Mouse (Mus musculus): ENCODE data around the gene Pik3ca.
A peak's percentile ranks its signal among the peaks of the same experiment; 100 is the strongest.

The Pik3ca gene

DNA sequence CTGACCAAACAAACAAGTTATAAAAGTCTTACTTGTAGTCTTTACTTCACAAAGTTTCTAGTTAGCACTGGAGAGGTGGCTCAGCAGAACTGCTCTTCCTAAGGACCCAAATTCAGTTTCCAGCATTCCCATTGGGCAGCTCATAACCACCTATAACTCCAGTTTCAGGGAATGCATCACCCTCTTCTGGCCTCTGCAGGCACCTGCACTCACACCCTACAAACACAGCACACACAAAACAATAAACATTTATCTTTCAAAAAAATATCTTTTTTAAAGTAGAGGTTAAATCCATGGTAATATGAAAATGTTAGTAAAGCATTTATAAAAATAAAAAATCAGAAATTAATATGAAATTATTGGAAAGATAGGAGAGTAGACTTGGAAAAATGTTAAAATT is 44.2 kb downstream of the Pik3ca start:
- no peak for DNase-seq (ENCODE audit: low spot score in 2 of 2)

- DNase-seq (ENCODE audit: low spot score in 2 of 2) = no peak
These were observed 57.0 kb downstream of the Pik3ca start for GRCm38 (mm10) chr3:32454329-32455021.

- peak in 1 of 2 experiments; percentile 62 for DNase-seq (ENCODE audit: low spot score in 2 of 2)
These were observed 62.3 kb downstream of the Pik3ca start for GRCm38 (mm10) chr3:32459777-32460176.

- no peak for DNase-seq (ENCODE audit: low spot score in 2 of 2)
These were observed 69.8 kb downstream of the Pik3ca start for GRCm38 (mm10) chr3:32467321-32467720.

- no peak for DNase-seq (ENCODE audit: low spot score in 2 of 2)
These were observed 70.9 kb downstream of the Pik3ca start for GRCm38 (mm10) chr3:32468411-32468810.

DNA sequence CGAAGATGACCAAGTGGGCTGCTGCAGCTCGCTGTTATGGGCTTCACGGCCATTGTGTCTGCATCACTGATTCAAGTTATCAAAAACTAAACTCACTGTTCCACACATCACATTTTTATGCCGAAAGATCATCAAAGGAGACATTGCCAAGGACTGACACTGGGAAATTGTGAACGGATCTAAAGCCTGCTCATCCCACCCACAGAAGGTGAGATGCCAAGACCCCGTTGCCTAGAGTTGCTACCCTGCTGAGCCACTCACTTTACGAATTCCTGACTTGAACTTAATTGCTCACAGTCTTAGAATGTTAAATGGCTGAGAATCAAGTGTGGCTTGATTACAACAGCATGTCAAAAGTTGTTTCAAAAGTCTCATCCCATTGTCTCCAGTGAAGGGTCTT is 73.0 kb downstream of the Pik3ca start:
- no peak for DNase-seq (ENCODE audit: low spot score in 2 of 2)

- no peak for DNase-seq (ENCODE audit: low spot score in 2 of 2)
These were observed 73.6 kb downstream of the Pik3ca start for GRCm38 (mm10) chr3:32471098-32471497.

DNA sequence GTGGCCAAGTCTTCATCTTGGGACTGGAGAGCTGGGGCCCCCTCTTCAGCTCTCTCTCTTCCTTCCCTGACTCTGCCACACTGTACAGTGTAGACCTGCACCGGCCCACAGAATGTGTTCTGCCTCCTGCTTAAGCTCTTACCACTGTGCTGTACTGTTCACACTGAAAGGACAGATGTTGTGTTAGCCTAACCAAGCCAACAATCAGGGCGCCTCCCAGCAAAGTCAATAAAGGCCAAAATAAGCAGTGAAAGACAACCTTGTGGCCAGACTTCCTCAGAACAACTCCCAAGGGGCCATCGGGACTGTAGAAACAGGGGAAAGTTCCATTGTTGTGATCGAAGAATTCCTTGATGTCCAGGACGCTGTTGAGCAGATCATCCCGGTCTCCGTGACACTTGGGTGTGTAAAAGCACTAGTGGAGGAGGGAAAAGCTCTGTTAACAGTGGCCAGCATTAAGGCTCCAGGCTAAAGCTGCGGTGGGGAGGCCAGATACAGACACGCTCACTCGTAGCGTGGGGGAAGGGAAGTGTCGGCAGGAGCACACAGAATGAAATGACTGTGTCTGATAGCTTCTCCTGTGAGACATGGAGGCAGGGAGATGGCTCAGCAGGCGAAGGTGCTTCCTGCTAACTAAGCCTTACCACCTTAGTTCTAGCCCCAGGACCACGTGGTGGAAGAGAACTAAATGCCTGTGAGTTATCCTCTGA is 74.9 kb downstream of the Pik3ca start:
- DNase-seq (ENCODE audit: low spot score in 2 of 2) = peak in 1 of 2 experiments; percentile 53

DNA sequence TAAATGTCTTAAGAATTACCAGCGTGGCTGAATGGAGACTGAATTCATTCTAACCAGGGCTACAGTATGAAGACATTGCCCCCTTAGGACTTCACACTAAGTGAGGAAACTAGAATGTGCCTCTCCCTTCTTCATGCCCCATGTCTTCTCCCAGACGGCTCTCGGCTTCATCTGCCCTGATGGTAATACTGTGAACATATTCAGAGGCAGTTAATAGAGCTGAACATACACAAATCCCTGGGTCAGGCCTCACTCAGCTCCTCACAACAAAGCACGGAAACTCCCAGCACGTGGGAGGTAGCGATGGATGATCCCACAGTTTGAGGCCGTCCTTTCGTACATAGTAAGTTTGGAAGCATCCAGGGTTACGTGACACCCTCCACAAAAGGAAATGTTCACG is 75.7 kb downstream of the Pik3ca start:
- peak in 1 of 2 experiments; percentile 26 for DNase-seq (ENCODE audit: low spot score in 2 of 2)

DNA sequence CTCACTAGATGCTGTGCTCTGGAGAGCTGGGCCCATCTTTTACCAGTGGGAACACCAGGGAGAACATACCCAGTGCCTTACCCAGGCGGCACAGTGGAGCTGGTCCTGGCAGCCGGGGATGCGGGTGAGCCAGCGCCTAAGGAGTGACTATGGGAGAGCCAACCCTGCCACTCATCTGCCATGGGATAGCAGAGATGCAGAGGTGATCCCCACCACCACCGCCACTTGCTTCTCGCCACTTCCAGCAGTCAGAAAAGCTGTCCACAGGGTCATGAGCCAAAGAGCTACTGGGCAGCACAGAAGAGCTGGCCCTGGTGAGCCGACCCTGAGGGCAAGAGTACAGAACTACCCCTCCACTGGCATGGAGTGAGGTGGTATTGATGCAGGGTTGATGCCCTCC is 82.5 kb downstream of the Pik3ca start:
- DNase-seq (ENCODE audit: low spot score in 2 of 2) = no peak

DNA sequence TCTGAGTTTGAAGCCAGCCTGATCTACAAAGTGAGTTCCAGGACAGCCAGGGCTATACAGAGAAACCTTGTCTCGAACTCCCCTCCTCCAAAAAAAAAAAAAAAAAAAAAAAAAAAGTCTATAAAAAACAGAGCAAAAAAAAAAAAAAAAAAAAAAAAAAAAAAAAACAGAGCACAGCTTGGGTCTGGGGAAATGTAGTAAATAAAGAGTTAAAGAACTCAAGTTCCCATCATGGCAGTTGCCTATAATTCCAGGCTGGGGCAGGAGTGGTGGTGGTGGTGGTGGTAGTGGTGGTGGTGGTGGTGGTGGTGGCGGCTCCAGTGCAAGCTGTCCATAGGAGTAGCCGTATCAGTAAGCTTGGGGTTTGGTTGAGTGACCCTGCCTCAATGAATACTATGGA is 85.6 kb downstream of the Pik3ca start:
- DNase-seq (ENCODE audit: low spot score in 2 of 2) = no peak

DNA sequence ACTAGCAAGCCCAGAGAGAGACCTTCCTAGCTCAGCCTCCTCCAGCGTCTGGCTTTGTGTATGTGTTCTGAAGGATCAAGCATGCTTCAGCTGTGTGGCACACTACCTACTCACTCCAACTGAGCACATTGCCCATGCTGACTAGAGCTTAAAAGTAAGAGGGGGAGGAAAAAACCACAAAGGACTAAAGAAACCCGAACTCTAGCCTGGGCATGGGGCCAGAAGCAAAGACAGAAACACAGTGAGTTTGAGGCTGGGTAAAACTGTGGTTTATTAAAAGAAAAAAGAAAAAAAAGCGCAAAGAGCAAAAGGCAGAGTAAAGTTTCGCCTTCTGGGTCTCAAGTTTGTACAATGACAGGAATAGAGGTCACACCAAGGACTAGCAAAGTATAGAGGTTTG is 89.1 kb downstream of the Pik3ca start:
- DNase-seq (ENCODE audit: low spot score in 2 of 2) = no peak

- DNase-seq (ENCODE audit: low spot score in 2 of 2) = no peak
These were observed 90.7 kb downstream of the Pik3ca start for GRCm38 (mm10) chr3:32488172-32488571.

DNA sequence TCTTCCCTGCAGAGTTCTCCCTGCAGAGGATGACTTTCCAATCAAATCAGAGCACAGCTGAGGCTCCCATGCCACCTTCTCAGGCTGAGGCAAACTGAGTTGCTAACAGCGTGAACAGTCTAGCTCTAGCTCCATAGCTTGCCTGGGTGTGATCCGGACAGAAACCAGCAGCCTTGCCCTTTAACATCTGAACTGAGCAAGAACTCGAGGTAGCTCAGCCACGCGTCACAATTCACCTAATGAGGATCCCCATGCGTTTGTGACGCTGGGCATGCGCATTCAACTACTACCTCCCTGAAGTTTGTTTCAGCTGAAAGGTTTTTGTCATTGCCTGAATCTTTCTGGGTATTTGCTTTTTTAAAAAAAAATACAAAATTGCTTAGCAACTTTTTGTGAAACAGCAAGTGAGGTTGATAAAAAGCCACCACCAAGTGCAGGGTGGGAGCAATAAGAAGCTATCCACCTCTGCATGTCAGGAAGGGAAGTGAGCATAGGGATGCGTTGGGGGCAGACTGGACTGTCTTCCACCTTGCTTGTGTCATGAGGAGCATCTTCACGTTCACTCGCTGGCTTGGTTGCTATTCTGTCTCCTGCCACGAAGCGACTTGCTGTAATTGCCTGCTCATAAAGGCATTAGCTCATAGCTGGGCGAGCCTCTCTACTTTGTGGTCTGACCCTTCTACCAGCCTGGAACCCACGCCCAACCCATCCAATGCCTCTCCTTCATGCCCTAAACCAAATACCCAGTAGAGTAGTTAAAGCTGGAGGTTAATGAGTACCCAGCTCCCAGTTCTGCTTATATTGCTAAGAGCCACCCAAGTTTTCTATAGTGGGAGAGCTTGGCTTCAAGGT is 92.8 kb downstream of the Pik3ca start:
- DNase-seq (ENCODE audit: low spot score in 2 of 2) = no peak

DNA sequence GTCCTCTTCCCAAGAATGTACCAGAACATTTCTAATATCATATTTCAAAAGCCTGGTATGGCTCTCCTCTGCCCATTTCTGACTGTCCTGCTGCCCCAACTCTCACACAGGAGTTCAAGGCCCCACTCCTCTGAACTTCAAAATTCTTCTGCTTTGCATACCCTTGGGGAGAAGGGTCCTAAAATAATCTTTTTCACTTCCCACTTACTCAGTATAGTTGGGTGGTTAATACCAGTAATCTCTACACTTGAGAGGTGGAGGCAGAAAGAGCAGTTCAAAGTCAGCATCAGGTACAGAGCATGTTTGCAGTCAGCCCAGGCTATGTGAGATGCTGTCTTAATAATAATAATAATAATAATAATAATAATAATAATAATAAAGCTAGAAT is 93.5 kb downstream of the Pik3ca start:
- DNase-seq (ENCODE audit: low spot score in 2 of 2) = no peak

DNA sequence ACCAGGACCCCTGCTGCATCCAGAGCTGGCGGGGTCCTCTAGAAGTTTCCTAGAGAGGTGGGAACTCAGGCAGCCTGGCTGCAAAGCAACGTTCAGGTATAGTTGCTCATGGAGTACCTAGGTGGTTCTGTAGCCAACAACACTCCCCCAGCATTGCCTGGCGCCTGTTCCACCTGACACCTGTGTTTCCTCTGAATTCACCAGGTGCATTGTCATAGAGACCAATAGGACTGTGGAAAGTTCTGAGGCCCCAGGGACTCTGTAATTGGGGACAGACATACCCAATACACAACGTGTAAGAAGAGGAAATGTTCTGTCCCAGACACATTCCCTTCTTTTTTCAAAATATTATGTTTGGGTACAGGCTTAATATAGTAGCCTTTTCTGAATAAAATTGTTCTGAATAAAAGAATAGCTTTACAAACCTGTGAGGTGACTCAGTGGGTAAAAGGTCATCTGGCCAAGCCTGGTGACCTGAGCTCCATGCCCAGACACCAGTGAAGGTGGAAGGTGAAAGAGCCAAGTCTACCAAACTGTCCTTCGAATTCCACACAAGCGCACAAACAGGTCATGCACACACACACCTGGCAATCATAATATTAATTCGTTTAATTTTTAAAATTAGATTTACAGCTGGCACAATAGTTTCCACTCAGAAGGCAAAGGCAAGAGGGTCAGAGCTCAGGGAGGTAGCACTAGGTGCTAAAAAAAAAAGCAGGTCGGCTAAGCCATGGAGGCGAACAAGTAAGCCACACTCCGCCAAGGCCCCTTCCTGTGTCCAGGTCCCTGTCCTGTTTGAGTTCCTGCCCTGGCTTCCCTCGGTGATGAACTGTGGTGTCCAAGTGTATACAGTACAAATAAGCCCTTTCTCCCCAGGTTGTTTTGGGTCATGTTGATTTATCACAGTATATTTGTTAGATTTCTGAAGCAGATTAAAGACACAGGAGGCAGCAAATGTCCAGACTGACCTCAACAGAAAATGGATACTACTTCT is 94.9 kb downstream of the Pik3ca start, which contains the start of gene Kcnmb3:
Gene Kcnmb3 (minus strand): TSS at position 135 of the 994 bp plus-strand sequence.
- DNase-seq (ENCODE audit: low spot score in 2 of 2) = no peak

GRCm38 (mm10) chr3:32494387-32495087 is 97.1 kb downstream of the Pik3ca start:
- DNase-seq (ENCODE audit: low spot score in 2 of 2) = no peak

DNA sequence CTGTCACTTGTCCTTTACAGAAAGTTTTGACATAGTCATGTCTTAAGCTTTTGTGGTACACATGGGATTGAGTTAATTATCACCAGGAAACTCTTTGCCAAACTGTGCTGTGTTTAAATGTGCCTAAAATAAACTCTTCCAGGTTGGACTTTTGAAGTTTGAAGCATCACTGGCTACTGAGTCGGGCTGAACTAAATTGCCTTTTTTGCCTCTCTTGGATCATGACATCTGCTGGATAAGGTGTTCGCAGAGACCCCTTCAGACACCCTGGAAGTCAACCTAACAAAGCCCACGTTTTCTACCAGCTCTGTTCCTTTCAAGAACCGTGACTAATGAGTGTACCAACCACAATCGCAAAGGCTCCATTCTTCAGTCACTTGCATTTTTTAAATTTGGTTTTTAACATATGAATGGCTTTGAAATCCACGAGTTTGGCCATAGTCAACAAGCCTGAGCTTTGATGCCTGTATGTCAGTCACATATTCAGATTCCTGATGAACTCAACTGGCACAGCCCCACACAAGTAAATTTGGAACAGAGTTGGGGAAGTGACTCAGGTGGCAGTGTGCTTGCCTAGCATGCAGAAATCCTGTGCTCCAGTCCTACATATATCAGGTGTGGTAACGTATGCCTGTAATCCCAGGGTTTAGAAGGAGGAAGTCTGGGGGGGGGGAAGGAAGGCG is 97.8 kb downstream of the Pik3ca start:
- DNase-seq (ENCODE audit: low spot score in 2 of 2) = no peak

- DNase-seq (ENCODE audit: low spot score in 2 of 2) = no peak
These were observed 98.6 kb downstream of the Pik3ca start for GRCm38 (mm10) chr3:32495856-32496710.
